Mouse (Mus musculus): ENCODE data around the gene Adal. TPM values are rescaled to one million over a fixed set of nuclear protein-coding genes. Genes with fewer than 3 reads are reported as not detected.

Adal gene
- polyA plus RNA-seq, 1 experiment from 2014 or later: 8.2 TPM

- H3K4me3 ChIP-seq (ENCODE audit: low read depth, low read length): no peak overlapping the region
- H3K36me3 ChIP-seq (ENCODE audit: control insufficient read depth, insufficient read depth): peaks cover 16% of the 10 kb centered on the region; the same call in 1 of the 2 replicates
- H3K4me2 ChIP-seq (replicated peaks; ENCODE audit: low read depth): no peak overlapping the region
- no peak overlapping the region for H3K27ac ChIP-seq (ENCODE audit: low read depth, low read length)
- no peak for TF ChIP-seq CTCF (IDR thresholded peaks at IDR 0.05; ENCODE audit: low read depth)
- no peaks in the 10 kb centered on the region for H3K4me1 ChIP-seq (replicated peaks; ENCODE audit: control insufficient read depth, insufficient read depth, low read length)
- H3K9ac ChIP-seq (ENCODE audit: low read depth, low read length): no peak overlapping the region
- no peaks in the 10 kb centered on the region for H3K9me3 ChIP-seq (ENCODE audit: control insufficient read depth)
- no peaks in the 10 kb centered on the region for H3K27me3 ChIP-seq (replicated peaks; ENCODE audit: control insufficient read depth, insufficient read depth, low read length)
- no peak for ATAC-seq
- WGBS: 72% methylated on average over 2 of the region's 2 CpGs
These were observed 2.2 kb downstream of the Adal start for GRCm38 (mm10) chr2:121142415-121142814.

- TF ChIP-seq CTCF (IDR thresholded peaks at IDR 0.05; ENCODE audit: low read depth): no peak
- WGBS: 86% methylated on average over 5 of the region's 5 CpGs
- Histone ChIP-seq H3K27ac (ENCODE audit: low read depth, low read length) (no peak overlapping the region), H3K9ac (ENCODE audit: low read depth, low read length) (no peak overlapping the region), H3K9me3 (ENCODE audit: control insufficient read depth) (no peaks in the 10 kb centered on the region), H3K27me3 (replicated peaks; ENCODE audit: control insufficient read depth, insufficient read depth, low read length) (no peaks in the 10 kb centered on the region), H3K4me3 (ENCODE audit: low read depth, low read length) (no peak overlapping the region), H3K4me2 (replicated peaks; ENCODE audit: low read depth) (no peak overlapping the region), H3K36me3 (ENCODE audit: control insufficient read depth, insufficient read depth) (peaks cover 40% of the 10 kb centered on the region), H3K4me1 (replicated peaks; ENCODE audit: control insufficient read depth, insufficient read depth, low read length) (no peaks in the 10 kb centered on the region)
- no peak for ATAC-seq
These were observed 9.5 kb downstream of the Adal start for GRCm38 (mm10) chr2:121149679-121150078.

DNA sequence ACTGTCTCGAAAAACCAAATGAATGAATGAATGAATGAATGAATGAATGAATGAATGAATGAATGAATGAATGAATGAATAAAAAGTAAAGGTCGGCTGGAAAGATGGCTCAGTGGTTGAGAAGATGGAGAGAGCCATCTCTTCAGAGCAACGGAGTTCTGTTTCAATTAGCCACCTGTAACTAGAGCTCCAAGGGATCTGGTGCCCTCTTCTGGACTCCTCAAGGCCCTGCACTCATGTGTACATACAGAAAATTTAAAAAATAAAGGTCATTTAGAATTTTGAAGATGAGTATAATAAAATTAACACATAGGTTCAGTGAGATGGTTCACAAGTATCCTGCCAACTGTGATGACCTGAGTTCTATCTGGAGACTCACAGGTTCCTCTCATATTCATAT is 12.9 kb downstream of the Adal start:
- Histone ChIP-seq H3K27me3 (replicated peaks; ENCODE audit: control insufficient read depth, insufficient read depth, low read length) (no peaks in the 10 kb centered on the region), H3K9ac (ENCODE audit: low read depth, low read length) (no peak overlapping the region), H3K4me2 (replicated peaks; ENCODE audit: low read depth) (no peak overlapping the region), H3K36me3 (ENCODE audit: control insufficient read depth, insufficient read depth) (peaks cover 26% of the 10 kb centered on the region), H3K4me3 (ENCODE audit: low read depth, low read length) (no peak overlapping the region), H3K27ac (ENCODE audit: low read depth, low read length) (no peak overlapping the region), H3K9me3 (ENCODE audit: control insufficient read depth) (no peaks in the 10 kb centered on the region), H3K4me1 (replicated peaks; ENCODE audit: control insufficient read depth, insufficient read depth, low read length) (no peaks in the 10 kb centered on the region)
- 88% methylated on average over 3 of the region's 3 CpGs for WGBS
- ATAC-seq: no peak
- TF ChIP-seq CTCF (IDR thresholded peaks at IDR 0.05; ENCODE audit: low read depth): peak; percentile 43

DNA sequence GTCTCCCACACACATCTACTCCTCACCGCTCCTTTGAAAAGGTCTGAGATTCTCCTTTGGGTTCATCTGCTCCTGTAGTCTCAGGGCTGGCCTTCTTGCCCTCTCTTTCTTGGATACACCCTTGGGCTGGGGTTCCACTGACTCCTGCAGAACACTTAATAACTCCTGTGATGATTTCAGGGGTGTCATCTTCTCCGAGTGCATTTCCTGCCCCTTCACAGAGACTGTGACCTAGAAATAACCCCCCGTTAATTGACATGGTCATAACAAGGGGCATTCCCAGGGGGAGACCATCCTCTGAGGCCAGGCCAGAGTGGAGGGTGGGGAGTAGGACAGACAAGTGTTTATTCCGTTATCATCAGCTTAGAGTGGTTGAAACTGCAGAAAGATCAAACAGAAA is 28.9 kb downstream of the Adal start:
- peak overlapping the region; percentile 81 for H3K4me2 ChIP-seq (replicated peaks; ENCODE audit: low read depth)
- peak overlapping the region; percentile 83 for H3K4me3 ChIP-seq (ENCODE audit: low read depth, low read length)
- 32% methylated on average over 4 of the region's 4 CpGs for WGBS
- no peaks in the 10 kb centered on the region for H3K9me3 ChIP-seq (ENCODE audit: control insufficient read depth)
- H3K9ac ChIP-seq (ENCODE audit: low read depth, low read length): 0 out of 2 replicates have a peak overlapping the region, but pooled peaks have one; percentile 11
- no peak for TF ChIP-seq CTCF (IDR thresholded peaks at IDR 0.05; ENCODE audit: low read depth)
- H3K4me1 ChIP-seq (replicated peaks; ENCODE audit: control insufficient read depth, insufficient read depth, low read length): peaks cover 6% of the 10 kb centered on the region
- H3K27me3 ChIP-seq (replicated peaks; ENCODE audit: control insufficient read depth, insufficient read depth, low read length): no peaks in the 10 kb centered on the region
- no peak overlapping the region for H3K27ac ChIP-seq (ENCODE audit: low read depth, low read length)
- no peak for ATAC-seq
- peaks cover 27% of the 10 kb centered on the region for H3K36me3 ChIP-seq (ENCODE audit: control insufficient read depth, insufficient read depth)

DNA sequence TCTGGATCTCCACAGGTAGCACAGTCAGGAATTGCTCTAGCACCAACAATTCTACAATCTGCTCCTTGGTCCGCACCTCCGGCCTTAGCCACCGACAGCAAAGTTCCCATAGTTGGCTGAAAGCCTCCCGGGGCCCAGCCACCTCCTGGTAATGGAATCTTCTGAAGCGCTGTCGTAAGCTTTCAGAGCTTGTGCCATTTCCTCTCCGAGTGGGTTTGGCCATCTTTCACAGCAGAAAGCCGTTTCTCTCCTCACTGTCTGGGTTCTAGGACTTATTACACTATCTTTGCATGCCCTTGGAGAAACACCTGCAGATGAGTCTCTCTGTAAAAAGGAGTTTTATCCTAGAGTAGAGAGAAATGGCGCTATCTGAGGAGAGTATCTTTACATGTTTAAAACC is 29.7 kb downstream of the Adal start:
- ATAC-seq: no peak
- WGBS: 3% methylated on average over 9 of the region's 9 CpGs
- peak overlapping the region; percentile 90 for H3K9ac ChIP-seq (ENCODE audit: low read depth, low read length)
- no peak for TF ChIP-seq CTCF (IDR thresholded peaks at IDR 0.05; ENCODE audit: low read depth)
- H3K4me3 ChIP-seq (ENCODE audit: low read depth, low read length): peak overlapping the region; percentile 83
- peaks cover 6% of the 10 kb centered on the region for H3K4me1 ChIP-seq (replicated peaks; ENCODE audit: control insufficient read depth, insufficient read depth, low read length)
- H3K4me2 ChIP-seq (replicated peaks; ENCODE audit: low read depth): peak overlapping the region; percentile 81
- no peaks in the 10 kb centered on the region for H3K27me3 ChIP-seq (replicated peaks; ENCODE audit: control insufficient read depth, insufficient read depth, low read length)
- peaks cover 29% of the 10 kb centered on the region for H3K36me3 ChIP-seq (ENCODE audit: control insufficient read depth, insufficient read depth)
- H3K27ac ChIP-seq (ENCODE audit: low read depth, low read length): peak overlapping the region; percentile 90
- H3K9me3 ChIP-seq (ENCODE audit: control insufficient read depth): no peaks in the 10 kb centered on the region

GRCm38 (mm10) chr2:121170481-121170971 is 30.3 kb downstream of the Adal start, which contains the start of gene Tubgcp4:
Gene Tubgcp4, plus strand, starts transcription at chr2:121170654.
- WGBS: 1% methylated on average over 38 of the region's 38 CpGs
- peaks cover 6% of the 10 kb centered on the region for H3K4me1 ChIP-seq (replicated peaks; ENCODE audit: control insufficient read depth, insufficient read depth, low read length)
- H3K27ac ChIP-seq (ENCODE audit: low read depth, low read length): peak within 1 kb of the TSS; percentile 90
- H3K36me3 ChIP-seq (ENCODE audit: control insufficient read depth, insufficient read depth): peaks cover 34% of the 10 kb centered on the region
- no peak for TF ChIP-seq CTCF (IDR thresholded peaks at IDR 0.05; ENCODE audit: low read depth)
- H3K4me2 ChIP-seq (replicated peaks; ENCODE audit: low read depth): peak within 1 kb of the TSS; percentile 81
- peak within 1 kb of the TSS; percentile 83 for H3K4me3 ChIP-seq (ENCODE audit: low read depth, low read length)
- peak within 1 kb of the TSS; percentile 90 for H3K9ac ChIP-seq (ENCODE audit: low read depth, low read length)
- peak; percentile 23 for ATAC-seq
- no peaks in the 10 kb centered on the region for H3K27me3 ChIP-seq (replicated peaks; ENCODE audit: control insufficient read depth, insufficient read depth, low read length)
- no peaks in the 10 kb centered on the region for H3K9me3 ChIP-seq (ENCODE audit: control insufficient read depth)

Data from intestine, postnatal 0 days (tissue).